Mouse (Mus musculus): ENCODE data around the gene Jam2. TPM values are rescaled to one million over a fixed set of nuclear protein-coding genes. Genes with fewer than 3 reads are reported as not detected.

Jam2 gene
- total RNA-seq, 2 experiments from 2014 or later = not detected

GRCm38 (mm10) chr16:84835441-84835822 lies 61.5 kb downstream of the Jam2 start, which contains the start of gene Atp5j:
Gene Atp5j (minus strand): TSS chr16:84835625.
- peak; percentile 24 for ATAC-seq (replicated peaks; ENCODE audit: poor library complexity)

DNA sequence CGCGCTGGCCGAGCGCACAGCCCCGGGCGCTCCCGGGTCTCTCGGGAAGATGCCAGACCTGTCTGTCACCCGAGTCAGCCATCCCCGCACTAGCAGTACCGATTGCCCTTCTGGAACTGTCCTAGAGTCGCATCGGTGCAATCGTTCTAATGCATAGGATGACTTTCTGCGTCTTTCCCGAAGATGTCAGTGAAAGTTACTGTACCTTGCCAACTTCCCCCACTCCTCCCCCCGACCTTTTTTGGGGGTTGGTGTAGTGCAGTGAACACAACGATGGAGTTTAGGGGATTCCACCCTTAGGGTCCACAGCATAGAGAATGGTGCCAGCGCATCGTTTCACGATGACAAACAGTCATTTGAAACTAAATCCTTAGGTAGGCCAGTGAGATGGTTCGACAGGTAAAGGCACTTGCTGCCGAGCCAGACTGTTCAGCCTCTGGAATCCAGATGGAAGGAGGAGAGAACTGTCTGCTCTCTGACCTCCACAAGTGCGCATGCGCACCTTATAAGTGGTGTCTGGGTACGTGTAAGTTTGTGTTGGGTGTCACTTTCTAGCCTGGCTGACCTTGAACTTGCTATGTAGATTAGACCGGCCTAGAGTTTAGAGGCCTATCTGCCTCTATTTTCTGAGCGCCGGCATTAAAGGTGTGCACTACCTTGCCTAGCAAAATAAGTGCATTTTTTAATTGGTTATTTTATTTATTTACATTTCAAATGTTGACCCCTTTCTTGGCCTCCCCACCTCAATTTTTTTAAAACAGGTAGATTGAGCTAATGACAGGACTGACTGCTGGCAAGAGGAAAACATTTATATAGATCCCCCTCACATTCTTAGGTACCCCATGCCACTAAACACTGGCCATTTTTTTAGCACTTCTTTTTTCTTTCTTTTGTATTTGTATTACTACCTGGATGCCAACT lies 62.2 kb downstream of the Jam2 start:
- ATAC-seq (replicated peaks; ENCODE audit: poor library complexity) = peak; percentile 26

GRCm38 (mm10) chr16:84838576-84838975 lies 64.7 kb downstream of the Jam2 start:
- ATAC-seq (replicated peaks; ENCODE audit: poor library complexity) = no peak

DNA sequence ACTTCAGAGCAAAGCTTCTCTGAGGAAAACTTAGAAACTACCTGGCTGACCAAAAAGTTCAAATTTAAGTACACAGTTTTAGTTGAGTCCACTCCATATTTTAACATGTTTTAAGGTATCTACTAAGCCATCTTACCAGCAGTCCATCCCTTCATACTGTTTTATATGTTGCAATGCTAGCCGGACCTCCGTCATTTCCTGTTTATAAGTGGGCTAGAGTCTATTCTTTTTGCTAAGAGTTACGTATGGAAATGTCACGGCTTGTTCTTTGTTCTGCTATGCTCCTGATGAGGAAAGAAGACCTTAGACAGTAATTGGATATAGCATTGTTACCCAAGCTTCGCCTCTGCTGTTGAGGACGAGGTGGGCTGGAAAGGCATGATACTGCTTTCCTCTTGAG lies 79.6 kb downstream of the Jam2 start:
- peak; percentile 26; the same call in 1 of the 2 replicates for ATAC-seq (replicated peaks; ENCODE audit: poor library complexity)

- no peak for ATAC-seq (replicated peaks; ENCODE audit: poor library complexity)
These were observed 90.7 kb downstream of the Jam2 start for GRCm38 (mm10) chr16:84864656-84865055.

DNA sequence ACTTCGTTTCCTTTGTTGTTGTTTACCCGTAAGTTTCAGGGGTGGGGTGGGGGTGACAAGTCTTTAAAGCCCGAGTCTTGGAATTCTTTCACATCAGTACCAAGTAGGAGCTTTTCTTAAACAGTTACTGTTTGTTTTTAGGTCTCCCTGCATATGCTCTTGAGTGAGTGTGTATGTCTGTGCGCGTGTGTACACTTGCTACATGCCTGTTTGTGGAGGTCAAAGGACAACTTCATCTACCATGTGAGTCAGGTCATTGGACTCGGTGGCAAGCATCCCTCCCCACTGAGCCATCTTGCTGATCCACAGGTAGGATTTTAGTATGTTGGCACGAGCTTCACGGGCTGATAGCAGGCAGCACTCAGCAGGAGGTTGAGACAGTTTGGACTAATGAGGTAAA lies 99.9 kb downstream of the Jam2 start:
- ATAC-seq (replicated peaks; ENCODE audit: poor library complexity) = no peak

DNA sequence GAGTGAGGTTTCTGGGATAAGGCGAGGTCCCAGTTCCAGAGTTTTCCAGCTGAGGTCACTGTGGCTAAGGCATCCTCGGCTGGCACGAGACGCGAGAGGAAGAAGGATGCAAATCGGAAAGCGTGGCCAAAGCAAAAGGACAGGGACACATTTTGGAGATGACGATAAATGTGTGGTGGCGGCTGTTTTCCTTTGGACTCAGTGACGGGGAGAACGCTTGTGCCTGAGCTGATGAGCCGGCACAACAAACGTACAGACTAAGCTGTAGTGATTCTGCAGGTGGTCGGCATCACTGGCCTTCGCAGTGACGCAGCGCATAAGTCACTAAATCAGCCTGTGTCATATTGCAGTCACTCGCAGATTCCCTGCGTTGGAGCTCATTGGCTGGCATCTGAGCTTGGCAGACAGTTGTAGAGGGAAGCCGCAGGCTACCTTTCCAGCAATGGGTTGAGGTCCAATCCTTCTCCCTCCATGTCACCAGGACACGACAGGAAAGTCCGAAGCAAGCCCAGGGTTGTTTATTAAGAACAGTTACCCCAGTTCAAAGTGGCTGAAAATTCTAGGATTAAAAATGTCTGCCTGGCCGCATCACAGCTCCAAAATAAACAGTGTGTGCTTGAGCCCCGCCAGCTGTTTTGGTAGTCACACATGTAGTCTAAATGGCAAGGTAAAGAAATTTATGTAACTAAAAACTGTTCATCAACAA lies 101.2 kb downstream of the Jam2 start:
- no peak for ATAC-seq (replicated peaks; ENCODE audit: poor library complexity)

Other genes with a start within 250 kb of the Jam2 start
- gene Mrpl39, start 38.4 kb upstream of the Jam2 start, total RNA-seq (2015) = 44.2 and 44.9 TPM in 2 replicates
- gene Mrpl39, start 38.4 kb upstream of the Jam2 start, total RNA-seq (2017) = 59.1 and 64.1 TPM in 2 replicates
- gene Gabpa, start 60.8 kb downstream of the Jam2 start, total RNA-seq (2015) = 63.9 and 78.2 TPM in 2 replicates
- 65.1 and 81.3 TPM in 2 replicates for gene Gabpa, start 60.8 kb downstream of the Jam2 start, total RNA-seq (2017)
- 461 and 468 TPM in 2 replicates for gene Atp5j, start 61.5 kb downstream of the Jam2 start, total RNA-seq (2015)
- gene Atp5j, start 61.5 kb downstream of the Jam2 start, total RNA-seq (2017) = 318 and 331 TPM in 2 replicates